Mouse (Mus musculus) spleen, adult 2 months (tissue): Measurements from ENCODE around the gene Pip5k1a.

Experiments
- CTCF ChIP-seq: fragments of 200-500 bp; IDR thresholded peaks from 2 replicates; pipeline ENCODE4 v1.5.1; 2011; ENCODE audit warnings: mild to moderate bottlenecking, inconsistent platforms; ENCODE audit not compliant: insufficient read depth, insufficient read length, insufficient replicate concordance; ENCODE audit errors: extremely low read depth
- POLR2A ChIP-seq: fragments of 200-500 bp; IDR thresholded peaks from 2 replicates; pipeline ENCODE4 v1.6.1; 2011; ENCODE audit warnings: low read depth, low read length, inconsistent platforms

DNA sequence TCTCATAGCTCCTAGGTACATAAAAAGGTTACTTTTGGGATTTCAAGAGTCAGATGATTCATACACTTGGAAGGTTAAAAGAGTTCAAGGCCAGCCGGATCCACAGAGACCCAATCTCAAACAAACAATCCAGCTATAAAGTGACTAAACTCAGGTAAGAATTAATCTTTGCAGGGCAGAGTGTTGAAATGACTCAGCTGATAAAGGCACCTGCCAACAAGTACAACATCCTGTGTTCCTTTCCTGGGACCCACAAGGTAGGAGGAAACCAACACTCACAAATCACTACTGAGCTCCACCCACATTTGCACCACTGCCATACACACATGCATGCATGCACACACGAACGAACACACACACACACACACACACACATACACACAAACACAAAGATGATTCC lies 78.1 kb downstream of the Pip5k1a start:
- TF ChIP-seq CTCF (no peak), POLR2A (no peak)
